Mouse (Mus musculus): ENCODE data around the gene Cpsf4.

GRCm38 (mm10) chr5:145138836-145139235 lies 28.2 kb upstream of the Cpsf4 start:
- no peak for TF ChIP-seq CTCF (IDR thresholded peaks at IDR 0.05; ENCODE audit: extremely low read depth, insufficient read length, insufficient replicate concordance, low read depth, low read length)
- TF ChIP-seq POLR2A (IDR thresholded peaks at IDR 0.05; ENCODE audit: low read depth, low read length): no peak
